Mouse (Mus musculus) effector memory CD4-positive, alpha-beta T cell, adult 7 months (primary cell): ENCODE measurements around the gene Gm4981. TPM values are rescaled to one million over a fixed set of nuclear protein-coding genes. Genes with fewer than 3 reads are reported as not detected.

ENCODE experiments used
- polyA plus RNA-seq: library from polyadenylated mRNA; unstranded; fragments of 100-300 nt; shearing (Covaris generic); gene quantifications from one replicate; pipeline ENCODE4 v1.2.1, GENCODE M21; 2017

Gm4981 gene
- 0.33 TPM for polyA plus RNA-seq

DNA sequence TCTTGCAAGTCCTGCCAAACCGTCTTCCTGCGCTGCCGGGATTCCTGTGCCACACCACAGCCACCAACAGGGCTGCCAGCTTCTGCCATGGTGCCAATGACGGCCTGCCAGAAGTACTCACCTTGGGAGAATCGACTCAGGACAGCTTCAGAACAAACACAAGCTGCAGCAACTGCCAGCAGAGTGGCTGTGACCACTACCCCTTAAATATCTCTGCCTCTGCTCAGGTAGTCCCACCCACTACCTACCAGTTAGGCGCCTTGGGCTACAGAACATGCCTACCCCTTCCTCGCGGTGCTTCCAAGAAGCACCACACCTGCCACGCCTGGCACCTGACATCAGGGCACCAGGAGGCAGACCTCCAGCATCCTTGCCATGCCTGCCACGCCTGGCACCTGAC is at the start of gene Gm4981:
Gene Gm4981, minus strand, starts transcription at position 89 of the 400 bp plus-strand sequence.

GRCm38 (mm10) chr10:58255213-58255892 is 18.9 kb upstream of the Gm4981 start, which contains the start of gene Gcc2:
TSS of gene Gcc2 (plus strand) at chr10:58255497.

GRCm38 (mm10) chr10:58232641-58232969 is 3.9 kb downstream of the Gm4981 start, which contains the start of gene Duxf3:
TSS of gene Duxf3 (minus strand) at chr10:58232675.

DNA sequence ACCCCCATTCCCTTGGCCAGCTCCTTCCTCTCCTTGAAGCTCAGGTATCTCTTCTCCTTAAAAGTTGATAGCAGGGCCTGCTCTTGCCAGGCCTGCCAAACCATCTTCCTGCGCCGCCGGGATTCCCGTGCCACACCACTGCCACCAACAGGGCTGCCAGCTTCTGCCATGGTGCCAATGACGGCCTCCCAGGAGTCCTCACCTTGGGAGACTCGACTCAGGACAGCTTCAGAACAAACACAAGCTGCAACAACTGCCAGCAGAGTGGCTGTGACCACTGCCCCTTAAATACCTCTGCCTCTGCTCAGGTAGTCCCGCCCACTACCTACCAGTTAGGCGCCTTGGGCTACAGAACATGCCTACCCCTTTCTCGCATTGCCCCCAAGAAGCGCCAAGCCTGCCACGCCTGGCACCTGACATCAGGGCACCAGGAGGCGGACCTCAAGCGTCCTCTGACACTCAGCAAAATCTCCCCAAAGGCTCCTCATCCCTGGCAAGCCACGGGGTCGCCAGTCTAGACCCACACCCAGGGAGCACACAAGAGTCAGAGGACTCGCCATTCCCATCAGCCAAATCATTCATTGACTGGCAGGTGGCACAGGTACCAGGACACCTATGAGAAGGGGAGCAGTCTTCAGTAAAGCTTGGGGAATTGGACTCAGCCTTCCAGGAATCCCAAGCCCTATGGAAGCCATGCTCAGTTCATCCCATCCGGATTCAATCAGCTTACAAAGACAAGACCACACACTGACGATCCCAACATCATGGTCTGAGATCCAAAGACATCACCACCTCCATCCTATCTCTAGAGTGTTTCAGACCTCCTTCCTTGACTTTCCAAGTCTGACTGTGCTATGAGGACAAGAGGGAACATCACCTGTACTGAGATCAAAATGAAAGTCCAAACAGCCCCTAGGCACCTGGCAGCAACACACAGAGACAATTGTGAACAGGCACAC is 11.4 kb downstream of the Gm4981 start, which contains the start of gene AW822073:
Gene AW822073, minus strand, starts transcription at position 104 of the 959 bp plus-strand sequence.

Other genes with a start within 250 kb of the Gm4981 start
- gene AW822073, start 11.8 kb downstream of the Gm4981 start, polyA plus RNA-seq, result 1.4 TPM
- 2.8 TPM for gene Duxf3, start 4.0 kb downstream of the Gm4981 start, polyA plus RNA-seq
- gene Gcc2, start 18.8 kb upstream of the Gm4981 start, polyA plus RNA-seq, result 47.2 TPM
- gene Lims1, start 86.8 kb upstream of the Gm4981 start, polyA plus RNA-seq, result 87.0 TPM
- 66.8 TPM for gene Ranbp2, start 210.2 kb upstream of the Gm4981 start, polyA plus RNA-seq